Mouse (Mus musculus) left cerebral cortex, postnatal 36 days (tissue): ENCODE data around the gene Rimbp2. TPM values are rescaled to one million over a fixed set of nuclear protein-coding genes. Genes with fewer than 3 reads are reported as not detected.

Experiments
- DNase-seq, 2 experiments: peaks; one replicate each; pipeline ENCODE4 v3.0.0; 2021 to 2022; ENCODE audit warnings: low spot score in 2 of 2, mixed read lengths in 1 of 2
- intact Hi-C: fragments of 180-260 bp; cut with DNase I; formaldehyde crosslinking; loops from one replicate; pipeline ENCODE4 v1.15.1; 2025
- total RNA-seq, 2 experiments: library from RNA; stranded (reverse); gene quantifications; 2 replicates each; pipeline ENCODE4 v1.2.3; 2021

Gene Rimbp2
- total RNA-seq, 2 experiments from 2014 or later: 128 to 150 TPM

GRCm38 (mm10) chr5:128863497-128863896 lies 89.8 kb downstream of the Rimbp2 start:
- DNase-seq: peak; percentile 35 to 40
- intact Hi-C loops: no loop called here

GRCm38 (mm10) chr5:128860907-128861306 lies 92.4 kb downstream of the Rimbp2 start:
- intact Hi-C loops: no loop called here
- no peak for DNase-seq

- intact Hi-C loops: no loop called here
- DNase-seq: no peak
These were observed 100.5 kb downstream of the Rimbp2 start for GRCm38 (mm10) chr5:128852791-128853190.

GRCm38 (mm10) chr5:128847806-128848205 lies 105.5 kb downstream of the Rimbp2 start:
- intact Hi-C loops: no loop called here
- no peak for DNase-seq

GRCm38 (mm10) chr5:128846433-128847040 lies 106.7 kb downstream of the Rimbp2 start:
- peak; percentile 72 to 80 for DNase-seq
- intact Hi-C loops: loop anchor here (1.0 kb wide), 1 partner anchor 36 kb away; no protein-coding TSS in a partner anchor

- intact Hi-C loops: no loop called here
- peak; percentile 58 to 75 for DNase-seq
These were observed 108.3 kb downstream of the Rimbp2 start for GRCm38 (mm10) chr5:128845033-128845432.

GRCm38 (mm10) chr5:128843982-128844381 lies 109.3 kb downstream of the Rimbp2 start:
- no peak for DNase-seq
- intact Hi-C loops: no loop called here

GRCm38 (mm10) chr5:128841541-128841940 lies 111.7 kb downstream of the Rimbp2 start:
- intact Hi-C loops: no loop called here

GRCm38 (mm10) chr5:128837045-128837444 lies 116.2 kb downstream of the Rimbp2 start:
- DNase-seq: no peak
- intact Hi-C loops: no loop called here

More at GRCm38 (mm10) chr5:128841541-128841940, 111.7 kb downstream of the Rimbp2 start:
- DNase-seq: peak; percentile 74 to 79

GRCm38 (mm10) chr5:128834126-128834525 lies 119.2 kb downstream of the Rimbp2 start:
- intact Hi-C loops: no loop called here
- DNase-seq: no peak

GRCm38 (mm10) chr5:128822843-128823242 lies 130.4 kb downstream of the Rimbp2 start:
- no peak for DNase-seq
- intact Hi-C loops: no loop called here

- peak; percentile 80 to 81 for DNase-seq
- intact Hi-C loops: no loop called here
These were observed 133.5 kb downstream of the Rimbp2 start for GRCm38 (mm10) chr5:128819638-128820285.

- intact Hi-C loops: no loop called here
- peak; percentile 44 to 53 for DNase-seq
These were observed 137.7 kb downstream of the Rimbp2 start for GRCm38 (mm10) chr5:128815629-128816028.

GRCm38 (mm10) chr5:128815078-128815477 lies 138.2 kb downstream of the Rimbp2 start:
- DNase-seq: peak in 1 of 2 experiments; percentile 39
- intact Hi-C loops: no loop called here

GRCm38 (mm10) chr5:128813121-128813520 lies 140.2 kb downstream of the Rimbp2 start:
- intact Hi-C loops: loop anchor here (5.0 kb wide), 1 partner anchor 99 kb away; no protein-coding TSS in a partner anchor
- DNase-seq: no peak

- intact Hi-C loops: loop anchor here (2.0 to 5.0 kb wide), 2 partner anchors 101 to 141 kb away; partner anchors contain the start of gene Rimbp2
- no peak for DNase-seq
These were observed 141.9 kb downstream of the Rimbp2 start for GRCm38 (mm10) chr5:128811431-128811830.

GRCm38 (mm10) chr5:128810006-128810405 lies 143.3 kb downstream of the Rimbp2 start:
- DNase-seq: peak; percentile 87 to 92
- intact Hi-C loops: loop anchor here (1.0 to 5.0 kb wide), 3 partner anchors 36 to 143 kb away; partner anchors contain the start of gene Rimbp2

- intact Hi-C loops: no loop called here
- no peak for DNase-seq
These were observed 143.9 kb downstream of the Rimbp2 start for GRCm38 (mm10) chr5:128809406-128809805.

- no peak for DNase-seq
- intact Hi-C loops: no loop called here
These were observed 144.6 kb downstream of the Rimbp2 start for GRCm38 (mm10) chr5:128808547-128809182.

GRCm38 (mm10) chr5:128807408-128807807 lies 145.9 kb downstream of the Rimbp2 start:
- intact Hi-C loops: no loop called here
- DNase-seq: no peak
